Mouse (Mus musculus) mouse embryonic stem cell (cell line): Measurements from ENCODE around the gene Hyal3.

ENCODE experiments used
- in situ Hi-C, 2 experiments: fragments of 300-500 bp; cut with MboI; formaldehyde crosslinking; loops; 1 replicate in 1 of 2; 3 replicates in 1 of 2; pipeline ENCODE4 v1.14.3; 2019 to 2020; ENCODE audit warnings: low sequenced_read_pairs in 2 of 2, low pct_unique_long_range_greater_than_20kb in 1 of 2, mixed read lengths in 1 of 2; ENCODE audit not compliant: unreplicated experiment in 1 of 2

Hyal3 gene

GRCm38 (mm10) chr9:107586974-107587832 is 6.6 kb downstream of the Hyal3 start, which contains the start of gene Ifrd2:
Gene Ifrd2 (plus strand): TSS chr9:107587642.
- in situ Hi-C loops, result no loop called here

DNA sequence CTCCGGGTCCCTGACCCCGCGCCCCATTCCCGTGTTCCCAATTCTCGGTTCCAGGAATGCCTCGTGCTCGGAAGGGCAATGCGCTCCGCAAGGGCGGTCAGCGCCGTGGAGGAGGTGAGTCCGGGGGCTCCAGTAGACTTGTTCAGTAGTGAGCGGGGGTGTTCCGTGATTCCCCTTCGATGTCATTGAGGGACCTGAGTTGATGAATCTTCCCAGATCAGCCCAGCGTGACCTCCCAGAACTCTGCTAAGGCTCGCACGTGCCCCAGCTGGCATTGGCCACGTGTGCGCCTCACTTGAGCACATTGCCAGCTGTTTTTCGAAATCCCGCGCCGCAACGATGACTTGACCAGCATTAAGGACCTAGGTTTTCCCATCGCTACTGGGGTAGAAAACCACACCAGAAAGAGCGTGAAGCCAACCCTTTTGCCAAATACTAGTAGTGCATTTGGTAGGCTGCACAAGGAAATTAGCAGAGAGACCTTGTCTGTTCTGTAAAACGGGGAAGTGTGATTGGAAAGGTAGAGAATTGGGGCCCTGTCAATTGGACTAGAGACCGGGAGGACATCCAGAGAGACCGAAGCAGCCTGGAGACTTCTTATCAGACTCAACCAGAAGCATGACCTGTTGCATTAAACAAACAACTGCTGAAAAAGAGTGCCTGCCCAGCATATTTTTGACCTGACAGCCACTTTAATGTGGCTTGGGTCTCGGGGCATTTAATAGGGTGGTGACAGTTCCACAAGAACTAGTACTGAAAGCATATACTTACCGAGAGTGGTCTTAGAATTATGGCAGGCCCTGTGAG is 7.4 kb downstream of the Hyal3 start:
- in situ Hi-C loops, result no loop called here

GRCm38 (mm10) chr9:107590058-107590772 is 9.6 kb downstream of the Hyal3 start:
- in situ Hi-C loops, result no loop called here

- in situ Hi-C loops, result no loop called here
Measured at GRCm38 (mm10) chr9:107590773-107591060, 10.1 kb downstream of the Hyal3 start.

DNA sequence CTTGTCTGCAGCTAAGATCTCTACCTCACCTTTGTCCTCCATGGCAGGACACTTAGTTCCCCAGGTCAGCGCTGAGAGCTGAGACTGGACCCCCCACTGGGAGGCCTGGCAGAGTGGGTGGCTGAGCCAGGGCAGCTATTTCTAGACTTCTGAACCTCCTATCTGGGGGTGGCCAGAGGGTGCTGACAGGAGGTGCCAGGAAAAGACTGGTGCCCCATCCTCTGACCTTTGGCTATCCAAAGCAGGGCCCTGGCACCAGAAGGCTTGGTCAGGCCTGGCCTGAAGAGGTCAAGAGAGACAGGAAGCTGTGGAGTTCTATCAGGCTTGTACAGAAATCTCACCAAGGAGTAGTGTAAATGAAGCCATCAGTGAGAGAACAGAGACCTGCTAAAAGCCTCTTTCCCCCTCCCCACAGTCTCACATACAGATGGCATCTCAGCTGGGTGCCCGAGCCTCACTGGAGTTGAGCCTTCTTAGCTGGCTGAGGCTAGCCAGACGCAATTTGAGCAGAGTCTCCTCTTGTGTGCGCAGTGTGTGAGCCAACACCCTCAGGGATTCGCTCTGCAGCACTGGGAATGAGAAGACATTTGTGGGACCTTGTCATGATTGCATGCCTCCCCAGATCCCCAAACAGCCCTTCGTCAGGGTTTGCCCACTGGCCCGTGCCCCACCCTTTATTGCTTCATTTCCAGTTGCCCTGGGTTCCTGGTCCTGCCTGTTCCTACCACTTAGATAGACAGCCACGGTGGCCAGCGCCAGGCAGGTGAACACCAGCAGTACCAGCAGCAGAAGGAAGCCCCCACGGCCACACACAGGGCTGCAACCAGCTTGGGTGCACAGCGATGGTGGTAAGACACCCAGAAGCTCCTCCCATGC is 12.7 kb downstream of the Hyal3 start:
- in situ Hi-C loops, result no loop called here

GRCm38 (mm10) chr9:107594281-107595062 is 13.9 kb downstream of the Hyal3 start:
- in situ Hi-C loops, result no loop called here

DNA sequence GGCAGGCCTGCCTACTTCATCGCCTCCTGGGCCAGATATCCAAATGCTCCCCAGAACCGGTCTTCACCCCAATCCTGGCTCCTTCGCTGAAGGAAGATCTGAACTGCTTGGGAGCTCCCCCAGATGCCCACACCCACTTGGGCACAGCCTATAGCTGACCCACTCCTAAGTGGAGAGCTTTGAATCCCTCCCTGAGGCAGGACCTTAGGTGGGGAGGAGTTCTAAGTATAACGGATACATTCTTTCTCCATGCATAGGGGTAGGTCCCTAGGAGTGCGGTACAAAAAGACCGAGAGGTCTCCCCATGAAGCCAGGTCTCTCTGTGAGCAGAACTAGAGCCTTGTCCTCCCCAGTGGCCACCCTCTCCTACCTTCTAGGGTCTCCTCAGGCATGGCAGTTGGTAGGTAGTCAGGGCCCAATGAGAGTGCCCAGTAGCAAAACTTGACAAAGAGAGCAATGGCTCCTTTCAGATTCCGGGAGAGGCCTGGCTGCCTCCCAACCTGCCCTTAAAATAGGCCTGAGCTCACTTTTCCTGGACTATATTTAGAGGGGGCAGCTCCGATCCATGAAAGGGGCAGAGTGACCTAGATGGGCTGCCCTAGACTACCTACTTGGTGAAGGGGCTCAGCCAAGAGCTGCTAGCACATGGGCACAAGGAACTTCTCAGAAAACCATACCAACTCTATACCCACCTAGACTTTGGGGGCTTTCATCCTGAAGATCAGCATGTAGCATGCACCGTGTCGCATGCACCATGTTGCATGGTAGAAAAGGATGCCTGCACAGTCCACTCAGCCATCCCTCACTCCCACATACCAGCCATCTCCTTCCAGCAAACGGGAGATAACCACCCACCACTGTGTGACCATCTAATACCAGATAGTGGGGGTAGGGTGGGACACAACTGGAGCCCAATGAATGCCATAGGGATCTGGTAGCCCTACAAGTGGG is 16.3 kb downstream of the Hyal3 start:
- in situ Hi-C loops, result no loop called here

DNA sequence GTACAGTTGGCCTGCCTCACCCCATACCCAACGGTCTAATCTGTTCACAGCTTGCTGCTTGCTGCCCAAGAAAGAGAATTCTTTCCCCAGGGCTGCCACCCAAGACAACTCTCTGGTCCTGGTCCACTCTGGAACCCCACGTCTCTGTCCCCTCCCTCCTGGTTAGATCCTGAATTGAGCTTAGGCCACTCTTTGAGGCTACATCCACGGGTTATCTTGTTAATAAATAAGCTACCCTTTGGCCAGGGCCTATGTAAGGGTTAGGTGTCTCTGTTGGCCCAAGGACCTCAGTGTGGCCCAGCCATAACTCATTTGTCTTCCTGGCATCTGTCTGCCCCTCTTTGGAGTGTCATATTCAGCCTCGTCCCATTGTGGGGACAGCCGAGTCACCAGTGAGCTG is 17.8 kb downstream of the Hyal3 start:
- in situ Hi-C loops, result no loop called here

DNA sequence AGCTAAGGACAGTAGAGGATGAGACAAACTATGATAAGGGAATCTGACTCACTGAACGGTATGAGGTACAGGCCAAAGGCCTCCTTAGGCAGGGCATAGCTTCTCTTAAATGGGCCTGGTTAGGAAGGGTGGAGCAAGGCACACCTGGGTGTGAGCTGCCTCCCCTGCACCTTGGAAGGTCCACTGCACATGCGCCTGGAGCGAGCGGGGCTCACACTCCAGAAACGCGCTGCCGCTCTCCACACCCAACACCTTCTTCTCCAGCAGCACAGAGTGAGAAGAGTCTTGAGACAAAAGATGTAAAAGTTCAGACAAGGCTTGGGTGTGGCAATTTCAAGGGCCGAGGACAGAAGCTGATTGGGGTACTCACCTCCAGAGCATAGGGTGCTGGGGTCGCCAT is 18.8 kb downstream of the Hyal3 start:
- in situ Hi-C loops, result no loop called here

- in situ Hi-C loops, result loop anchor here in 1 of 2 experiments (5.0 kb wide), 1 partner anchor 77 kb away; the partner anchor contains the start of gene Gnat1
Measured at GRCm38 (mm10) chr9:107599842-107600241, 19.2 kb downstream of the Hyal3 start.

DNA sequence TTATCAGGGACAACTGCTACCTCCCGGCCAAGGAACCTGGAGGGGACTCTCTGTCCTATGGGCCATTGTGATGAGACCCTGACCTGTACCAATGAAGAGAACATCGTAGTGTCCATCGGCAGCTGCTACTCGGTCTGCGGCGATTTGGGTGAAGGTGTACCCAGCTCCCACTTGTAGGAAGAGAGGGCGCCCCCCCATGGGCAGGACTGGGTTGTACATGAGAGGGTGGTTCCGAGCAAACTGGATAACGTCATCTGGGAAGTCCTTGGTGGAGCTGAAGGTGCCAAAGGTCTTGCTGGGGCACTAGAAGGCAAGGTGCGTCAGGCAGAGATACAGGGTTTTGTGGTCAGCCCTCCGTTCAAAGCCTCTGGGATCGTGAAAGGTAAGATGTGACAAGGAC is 20.1 kb downstream of the Hyal3 start:
- in situ Hi-C loops, result loop anchor here in 1 of 2 experiments (5.0 kb wide), 1 partner anchor 77 kb away; the partner anchor contains the start of gene Gnat1

DNA sequence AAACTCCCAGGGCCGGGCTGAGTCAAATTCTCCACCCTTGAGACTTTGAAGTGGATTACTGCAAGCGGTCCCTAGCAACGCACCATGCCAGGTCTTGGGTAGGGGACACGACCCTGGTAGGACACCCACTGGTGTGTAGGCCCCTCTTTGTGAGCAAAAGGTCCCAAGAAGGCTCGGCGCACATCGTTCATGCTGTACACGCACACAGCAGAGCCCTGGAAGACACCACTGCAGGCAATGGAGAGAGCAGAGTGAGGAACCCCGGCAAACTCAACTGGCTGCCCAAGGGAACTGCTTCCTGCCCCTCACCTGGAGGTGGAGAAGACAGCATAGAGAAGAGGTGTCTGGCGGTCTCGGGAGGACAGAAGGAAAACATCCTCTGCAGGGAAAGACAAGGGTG is 20.7 kb downstream of the Hyal3 start:
- in situ Hi-C loops, result loop anchor here in 1 of 2 experiments (5.0 kb wide), 1 partner anchor 76 kb away; the partner anchor contains the start of gene Gnat1

DNA sequence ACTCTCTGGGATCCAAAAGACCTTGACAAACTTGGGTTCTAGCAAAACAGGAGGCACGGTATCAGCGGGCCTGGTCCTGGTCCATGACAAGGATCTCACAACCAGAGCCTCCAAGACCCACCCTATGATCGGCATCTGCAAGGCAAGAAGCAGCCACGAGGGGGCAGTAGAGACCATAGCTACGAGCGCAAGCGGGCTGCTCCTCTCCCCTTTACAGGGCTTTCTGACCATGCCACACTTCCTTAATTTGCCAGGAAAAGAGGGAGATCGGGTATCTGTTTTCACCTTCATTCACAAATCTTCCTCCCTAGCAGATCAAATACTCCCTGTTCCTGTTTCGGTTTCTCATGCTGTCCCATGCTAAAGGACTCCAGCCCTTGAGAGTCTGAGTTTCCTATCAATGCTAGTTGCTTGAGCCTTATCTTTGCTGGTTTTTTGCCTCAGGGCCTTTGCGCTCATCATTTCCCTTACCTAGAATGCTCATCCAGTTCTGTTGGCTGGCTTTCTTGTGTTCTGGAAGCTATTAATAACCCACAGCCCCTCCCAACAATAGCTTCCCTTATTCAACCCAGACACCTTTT is 21.5 kb downstream of the Hyal3 start:
- in situ Hi-C loops, result loop anchor here in 1 of 2 experiments (5.0 kb wide), 1 partner anchor 75 kb away; the partner anchor contains the start of gene Gnat1

GRCm38 (mm10) chr9:107603251-107603650 is 22.6 kb downstream of the Hyal3 start:
- in situ Hi-C loops, result loop anchor here in 1 of 2 experiments (5.0 kb wide), 1 partner anchor 74 kb away; the partner anchor contains the start of gene Gnat1

- in situ Hi-C loops, result loop anchor here in 1 of 2 experiments (5.0 kb wide), 1 partner anchor 37 kb away; no protein-coding TSS in a partner anchor
Measured at GRCm38 (mm10) chr9:107605041-107605661, 24.5 kb downstream of the Hyal3 start.
